Mouse (Mus musculus) spleen, adult 10 weeks (tissue): ENCODE results near the gene Rpf2. TPM values are rescaled to one million over a fixed set of nuclear protein-coding genes. Genes with fewer than 3 reads are reported as not detected.

Experiments
- polyA plus RNA-seq: library from polyadenylated mRNA; stranded (reverse); fragments of 350-450 nt; fragmentation: Illumina TruSeq; extraction: RNeasy Lipid Tissue Mini Kit (QIAGEN cat#74804); gene quantifications from one replicate; pipeline ENCODE4 v1.2.3, GENCODE M21; 2015; ENCODE audit warnings: low replicate concordance; ENCODE audit not compliant: insufficient read depth

Gene Rpf2
- polyA plus RNA-seq, result 67.0 TPM

DNA sequence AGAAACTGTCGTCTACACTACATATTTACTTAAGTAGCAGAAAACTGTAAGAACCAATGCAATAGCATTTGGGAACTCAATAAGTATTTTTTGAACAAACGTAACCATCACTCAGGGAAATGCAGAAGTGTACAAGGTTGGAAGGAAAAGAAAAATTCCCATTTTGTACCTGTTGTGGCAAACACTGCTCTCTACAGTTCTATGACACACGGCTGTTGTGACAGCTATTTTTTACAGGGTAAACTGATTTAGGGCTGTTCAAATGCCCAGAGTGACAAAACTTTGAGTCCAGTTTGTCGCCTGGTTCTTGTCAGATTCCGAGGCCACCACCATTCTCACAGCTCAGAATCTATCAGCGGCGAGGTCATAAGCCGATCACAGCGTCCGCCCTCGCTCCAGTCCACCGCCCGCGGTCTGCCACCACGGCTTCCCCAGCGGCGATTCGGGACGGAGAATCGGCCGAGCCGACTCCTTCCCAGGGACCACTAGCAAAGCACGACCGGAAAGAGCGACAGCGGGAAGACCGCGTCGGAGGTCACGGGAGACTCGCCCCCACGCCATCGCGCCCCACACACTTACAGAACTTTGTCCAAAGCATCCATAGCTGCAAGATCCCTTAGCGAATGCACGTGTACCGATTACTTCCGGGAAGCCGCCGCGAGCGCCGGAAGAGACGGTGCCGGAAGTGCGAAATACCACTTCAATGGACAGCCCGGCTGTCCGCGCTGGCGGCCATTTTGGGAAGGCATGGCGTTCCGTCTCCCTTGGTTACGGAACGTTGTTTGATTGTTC, at the start of gene Rpf2:
TSS of gene Rpf2 (minus strand) at position 663 of the 792 bp plus-strand sequence.

DNA sequence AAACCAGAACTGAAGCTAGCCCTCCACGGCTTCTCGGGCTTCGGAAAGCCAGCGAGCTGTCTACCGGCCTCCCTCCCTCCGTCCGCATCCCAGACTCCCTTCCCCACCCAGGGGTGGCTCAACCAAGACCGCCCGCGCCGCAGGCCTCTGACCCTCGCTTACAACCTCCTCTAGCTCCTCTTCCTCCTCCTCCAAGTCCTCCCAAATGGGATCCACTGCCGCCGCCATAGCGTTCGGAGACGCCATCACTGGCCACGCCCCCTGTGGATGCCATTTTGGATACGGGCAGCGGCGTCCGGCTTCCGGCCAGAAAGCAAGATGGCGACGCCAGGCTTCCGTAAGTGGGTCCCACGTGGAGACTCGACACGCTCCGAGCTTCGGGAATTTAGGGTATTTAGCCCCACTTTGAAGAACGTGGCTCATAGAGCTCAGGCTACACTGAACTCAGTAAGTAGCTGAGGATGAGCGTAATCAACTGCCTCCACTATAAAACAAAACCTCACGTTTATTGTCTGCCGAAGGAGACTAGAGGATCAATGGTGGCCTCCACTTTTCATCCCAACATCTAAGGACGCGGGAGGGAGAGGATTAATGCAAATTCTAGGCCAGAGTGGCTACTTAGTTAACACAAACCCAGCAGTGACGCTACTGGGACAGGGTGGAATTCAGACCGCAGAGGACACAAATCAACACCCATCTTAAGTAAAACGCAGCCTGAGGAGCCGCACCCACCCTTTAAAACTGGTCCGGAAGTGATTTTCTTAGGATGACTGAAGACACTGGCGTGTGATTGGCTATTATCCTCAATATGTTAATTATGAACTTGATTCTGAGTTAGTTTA, 10.8 kb upstream of the Rpf2 start, which contains the start of gene Gtf3c6:
TSS of gene Gtf3c6 (minus strand) at position 695 of the 842 bp plus-strand sequence.

Other genes starting within 250 kb of the Rpf2 start
- gene Mfsd4b1, start 221.8 kb downstream of the Rpf2 start, polyA plus RNA-seq, result not detected
- gene Slc16a10, start 104.8 kb downstream of the Rpf2 start, polyA plus RNA-seq, result 16.8 TPM
- gene Gtf3c6, start 11.1 kb upstream of the Rpf2 start, polyA plus RNA-seq, result 95.1 TPM
- 97.7 TPM for gene Amd1, start 55.1 kb upstream of the Rpf2 start, polyA plus RNA-seq
- 53.6 TPM for gene Cdk19, start 92.5 kb upstream of the Rpf2 start, polyA plus RNA-seq